Mouse (Mus musculus) hindbrain, embryonic 11.5 days (tissue): Measurements from ENCODE around the gene Pitx1. TPM values are rescaled to one million over a fixed set of nuclear protein-coding genes. Genes with fewer than 3 reads are reported as not detected.

Source experiments
- ATAC-seq: fragments of 200-750 bp; cut with Nextera tagmentation; 2 replicates; pipeline ENCODE4 v1.8.0; 2017; ENCODE audit warnings: mild to moderate bottlenecking, moderate TSS enrichment, moderate library complexity; ENCODE audit not compliant: low FRiP score
- DNase-seq: peaks from one replicate; pipeline ENCODE4 v3.0.0-alpha.2; 2015; ENCODE audit warnings: low spot score
- H3K27ac ChIP-seq: fragments of 300-500 bp; sonication (generic); 2 replicates; pipeline ENCODE4 v1.5.1; 2014; ENCODE audit warnings: mild to moderate bottlenecking, low read depth, low read length
- H3K27me3 ChIP-seq: fragments of 300-500 bp; sonication (generic); 2 replicates; pipeline ENCODE4 v1.6.1; 2014; ENCODE audit warnings: mild to moderate bottlenecking, low read length, moderate library complexity, mixed read lengths; ENCODE audit not compliant: control insufficient read depth, insufficient read depth
- H3K36me3 ChIP-seq: fragments of 300-500 bp; sonication (generic); 2 replicates; pipeline ENCODE4 v1.6.1; 2014; ENCODE audit warnings: mild to moderate bottlenecking, low read length, moderate library complexity, mixed read lengths; ENCODE audit not compliant: control insufficient read depth, insufficient read depth
- H3K4me1 ChIP-seq: fragments of 300-500 bp; sonication (generic); replicated peaks from 2 replicates; pipeline ENCODE4 v1.6.1; 2014; ENCODE audit warnings: low read length, mixed read lengths; ENCODE audit not compliant: control insufficient read depth, insufficient read depth
- H3K4me2 ChIP-seq: fragments of 300-500 bp; sonication (generic); replicated peaks from 2 replicates; pipeline ENCODE4 v1.6.1; 2014; ENCODE audit warnings: mild to moderate bottlenecking, low read depth, low read length
- H3K4me3 ChIP-seq: fragments of 300-500 bp; sonication (generic); 2 replicates; pipeline ENCODE4 v1.5.1; 2014; ENCODE audit warnings: low read depth, low read length
- H3K9ac ChIP-seq: fragments of 300-500 bp; sonication (generic); 2 replicates; pipeline ENCODE4 v1.6.1; 2014; ENCODE audit warnings: low read depth, low read length
- H3K9me3 ChIP-seq: fragments of 300-500 bp; sonication (generic); 2 replicates; pipeline ENCODE4 v1.6.1; 2016; ENCODE audit warnings: low read length; ENCODE audit not compliant: control insufficient read depth
- WGBS: fragments of 180-500 bp; shearing (Covaris S2); extraction: QIAGEN DNeasy Blood & Tissue Kit; methylation state at CpG from one replicate; pipeline ENCODE4 v1.1.7; 2014; 5-methylcytosine and 5-hydroxymethylcytosine counted together
- polyA plus RNA-seq: library from polyadenylated mRNA; unstranded; fragments of >200 nt; fragmentation: Nextera tagmentation; extraction: Ambion mirVana; gene quantifications from 2 replicates; pipeline ENCODE4 v1.2.1, GENCODE M21; 2014

Gene Pitx1
- polyA plus RNA-seq, 1 experiment from 2014 or later = 0.25 TPM

- H3K9ac ChIP-seq = no peak overlapping the region
- H3K9me3 ChIP-seq = no peaks in the 10 kb centered on the region
- DNase-seq (no peak), ATAC-seq (no peak)
- H3K4me3 ChIP-seq = no peak overlapping the region
- H3K4me2 ChIP-seq = no peak overlapping the region
- H3K27ac ChIP-seq = no peak overlapping the region
- H3K4me1 ChIP-seq = no peaks in the 10 kb centered on the region
- WGBS = 64% methylated on average over 7 of the region's 7 CpGs
- no peaks in the 10 kb centered on the region for H3K36me3 ChIP-seq
- H3K27me3 ChIP-seq = peaks cover 41% of the 10 kb centered on the region
Observed at GRCm38 (mm10) chr13:55855793-55856192, 19.8 kb upstream of the Pitx1 start.

GRCm38 (mm10) chr13:55852205-55852604 is 16.2 kb upstream of the Pitx1 start:
- DNase-seq (no peak), ATAC-seq (no peak)
- no peak overlapping the region for H3K9ac ChIP-seq
- H3K36me3 ChIP-seq = no peaks in the 10 kb centered on the region
- H3K27ac ChIP-seq = no peak overlapping the region
- 68% methylated on average over 3 of the region's 3 CpGs for WGBS
- peaks cover 23% of the 10 kb centered on the region for H3K27me3 ChIP-seq
- H3K4me3 ChIP-seq = no peak overlapping the region
- no peaks in the 10 kb centered on the region for H3K9me3 ChIP-seq
- no peak overlapping the region for H3K4me2 ChIP-seq
- no peaks in the 10 kb centered on the region for H3K4me1 ChIP-seq

GRCm38 (mm10) chr13:55850726-55851125 is 14.7 kb upstream of the Pitx1 start:
- no peak for ATAC-seq
- Histone ChIP-seq H3K9ac (no peak overlapping the region), H3K27ac (no peak overlapping the region), H3K36me3 (no peaks in the 10 kb centered on the region), H3K27me3 (peaks cover 16% of the 10 kb centered on the region), H3K9me3 (no peaks in the 10 kb centered on the region), H3K4me2 (no peak overlapping the region), H3K4me1 (no peaks in the 10 kb centered on the region), H3K4me3 (no peak overlapping the region)
- DNase-seq = no peak
- 62% methylated on average over 5 of the region's 5 CpGs for WGBS

- DNase-seq = peak; percentile 16
- Histone ChIP-seq H3K4me1 (no peaks in the 10 kb centered on the region), H3K9me3 (0 out of 2 replicates have a peak, but pooled peaks cover 2% of the 10 kb centered on the region), H3K36me3 (no peaks in the 10 kb centered on the region), H3K27me3 (peaks cover 17% of the 10 kb centered on the region), H3K4me3 (no peak overlapping the region), H3K4me2 (no peak overlapping the region), H3K9ac (no peak overlapping the region), H3K27ac (no peak overlapping the region)
- ATAC-seq = no peak
- 60% methylated on average over 13 of the region's 13 CpGs for WGBS
Observed at GRCm38 (mm10) chr13:55848604-55849190, 12.7 kb upstream of the Pitx1 start.

- 54% methylated on average over 10 of the region's 10 CpGs for WGBS
- Histone ChIP-seq H3K9ac (no peak overlapping the region), H3K27ac (no peak overlapping the region), H3K36me3 (no peaks in the 10 kb centered on the region), H3K4me1 (no peaks in the 10 kb centered on the region), H3K9me3 (0 out of 2 replicates have a peak, but pooled peaks cover 3% of the 10 kb centered on the region), H3K4me3 (no peak overlapping the region), H3K27me3 (peaks cover 18% of the 10 kb centered on the region), H3K4me2 (no peak overlapping the region)
- DNase-seq = no peak
- no peak for ATAC-seq
Observed at GRCm38 (mm10) chr13:55847805-55848204, 11.8 kb upstream of the Pitx1 start.

- Histone ChIP-seq H3K4me2 (no peak overlapping the region), H3K4me1 (no peaks in the 10 kb centered on the region; the same call in 1 of the 2 replicates), H3K27me3 (peaks cover 48% of the 10 kb centered on the region), H3K4me3 (no peak overlapping the region), H3K27ac (no peak overlapping the region), H3K36me3 (no peaks in the 10 kb centered on the region), H3K9me3 (0 out of 2 replicates have a peak, but pooled peaks cover 3% of the 10 kb centered on the region), H3K9ac (no peak overlapping the region)
- ATAC-seq = no peak
- DNase-seq = no peak
- WGBS = 96% methylated on average over 1 of the region's 1 CpGs
Observed at GRCm38 (mm10) chr13:55843700-55844099, 7.7 kb upstream of the Pitx1 start.

GRCm38 (mm10) chr13:55840223-55840622 is 4.2 kb upstream of the Pitx1 start:
- no peak overlapping the region for H3K27ac ChIP-seq
- H3K36me3 ChIP-seq = no peaks in the 10 kb centered on the region
- H3K4me1 ChIP-seq = no peaks in the 10 kb centered on the region; the same call in 1 of the 2 replicates
- DNase-seq = peak; percentile 46
- 0 out of 2 replicates have a peak, but pooled peaks cover 3% of the 10 kb centered on the region for H3K9me3 ChIP-seq
- 23% methylated on average over 14 of the region's 14 CpGs for WGBS
- no peak overlapping the region for H3K4me3 ChIP-seq
- H3K27me3 ChIP-seq = peaks cover 74% of the 10 kb centered on the region
- ATAC-seq = no peak
- H3K4me2 ChIP-seq = no peak overlapping the region
- no peak overlapping the region for H3K9ac ChIP-seq

- H3K36me3 ChIP-seq = no peaks in the 10 kb centered on the region
- no peak overlapping the region for H3K4me3 ChIP-seq
- no peaks in the 10 kb centered on the region for H3K9me3 ChIP-seq
- peak; percentile 60 for DNase-seq
- H3K4me2 ChIP-seq = no peak overlapping the region
- ATAC-seq = no peak
- no peak overlapping the region for H3K9ac ChIP-seq
- no peaks in the 10 kb centered on the region; the same call in 1 of the 2 replicates for H3K4me1 ChIP-seq
- H3K27me3 ChIP-seq = peaks cover 95% of the 10 kb centered on the region
- H3K27ac ChIP-seq = no peak overlapping the region
- WGBS = 1% methylated on average over 32 of the region's 32 CpGs
Observed at GRCm38 (mm10) chr13:55836786-55837780, 1.1 kb upstream of the Pitx1 start.
